Mouse (Mus musculus): ENCODE results near the gene 4932438H23Rik.

4932438H23Rik gene

GRCm38 (mm10) chr16:91057261-91057660 is 37.7 kb downstream of the 4932438H23Rik start:
- no peak for DNase-seq (ENCODE audit: low read depth, low spot score)

GRCm38 (mm10) chr16:91056043-91056821 is 38.7 kb downstream of the 4932438H23Rik start:
- no peak for DNase-seq (ENCODE audit: low read depth, low spot score)

- DNase-seq (ENCODE audit: low read depth, low spot score): no peak
Measured at GRCm38 (mm10) chr16:91055150-91055549, 39.8 kb downstream of the 4932438H23Rik start.

GRCm38 (mm10) chr16:91053599-91053998 is 41.3 kb downstream of the 4932438H23Rik start:
- DNase-seq (ENCODE audit: low read depth, low spot score): no peak

- DNase-seq (ENCODE audit: low read depth, low spot score): peak; percentile 34
Measured at GRCm38 (mm10) chr16:91045511-91045910, 49.4 kb downstream of the 4932438H23Rik start.

GRCm38 (mm10) chr16:91044270-91045182 is 50.4 kb downstream of the 4932438H23Rik start, which contains the start of gene Paxbp1:
Gene Paxbp1, minus strand, starts transcription at chr16:91044543.
- peak; percentile 98 for DNase-seq (ENCODE audit: low read depth, low spot score)

GRCm38 (mm10) chr16:91043461-91044248 is 51.3 kb downstream of the 4932438H23Rik start:
- peak; percentile 48 for DNase-seq (ENCODE audit: low read depth, low spot score)

- no peak for DNase-seq (ENCODE audit: low read depth, low spot score)
Measured at GRCm38 (mm10) chr16:91042640-91043039, 52.3 kb downstream of the 4932438H23Rik start.

- DNase-seq (ENCODE audit: low read depth, low spot score): no peak
Measured at GRCm38 (mm10) chr16:91035866-91036265, 59.1 kb downstream of the 4932438H23Rik start.

GRCm38 (mm10) chr16:91030751-91031150 is 64.2 kb downstream of the 4932438H23Rik start:
- no peak for DNase-seq (ENCODE audit: low read depth, low spot score)

- DNase-seq (ENCODE audit: low read depth, low spot score): no peak
Measured at GRCm38 (mm10) chr16:91029901-91030300, 65.0 kb downstream of the 4932438H23Rik start.

- DNase-seq (ENCODE audit: low read depth, low spot score): no peak
Measured at GRCm38 (mm10) chr16:91029161-91029743, 65.7 kb downstream of the 4932438H23Rik start.

- no peak for DNase-seq (ENCODE audit: low read depth, low spot score)
Measured at GRCm38 (mm10) chr16:91026290-91026689, 68.6 kb downstream of the 4932438H23Rik start.

GRCm38 (mm10) chr16:91023384-91023783 is 71.5 kb downstream of the 4932438H23Rik start:
- DNase-seq (ENCODE audit: low read depth, low spot score): no peak

GRCm38 (mm10) chr16:91020842-91021483 is 74.0 kb downstream of the 4932438H23Rik start:
- no peak for DNase-seq (ENCODE audit: low read depth, low spot score)

- no peak for DNase-seq (ENCODE audit: low read depth, low spot score)
Measured at GRCm38 (mm10) chr16:91019476-91019875, 75.4 kb downstream of the 4932438H23Rik start.

GRCm38 (mm10) chr16:91015761-91016160 is 79.2 kb downstream of the 4932438H23Rik start:
- no peak for DNase-seq (ENCODE audit: low read depth, low spot score)

GRCm38 (mm10) chr16:91011847-91012246 is 83.1 kb downstream of the 4932438H23Rik start:
- DNase-seq (ENCODE audit: low read depth, low spot score): no peak

GRCm38 (mm10) chr16:91011021-91011683 is 83.8 kb downstream of the 4932438H23Rik start, which contains the start of gene Synj1:
Gene Synj1, minus strand, starts transcription at chr16:91011308.
- DNase-seq (ENCODE audit: low read depth, low spot score): peak; percentile 88

GRCm38 (mm10) chr16:91010581-91011020 is 84.3 kb downstream of the 4932438H23Rik start:
- DNase-seq (ENCODE audit: low read depth, low spot score): peak; percentile 12

Measured in forelimb bud, embryonic 11.5 days (tissue).